Mouse (Mus musculus) bone marrow, adult 2 months (tissue): ENCODE measurements around the gene Arhgef6. TPM values are rescaled to one million over a fixed set of nuclear protein-coding genes. Genes with fewer than 3 reads are reported as not detected.

ENCODE experiments used
- H3K27ac ChIP-seq: fragments of 200-500 bp; 2 replicates; pipeline ENCODE4 v1.5.1; 2012; ENCODE audit warnings: low read depth, mild to moderate bottlenecking, control low read depth, inconsistent platforms, low read length; ENCODE audit not compliant: control insufficient read depth, poor library complexity, insufficient read depth
- H3K4me1 ChIP-seq: fragments of 200-500 bp; 2 replicates; pipeline ENCODE4 v1.6.1; 2011; ENCODE audit warnings: low read length; ENCODE audit not compliant: control insufficient read depth, insufficient read depth
- H3K4me3 ChIP-seq: fragments of 200-500 bp; replicated peaks from 2 replicates; pipeline ENCODE3; 2011; ENCODE audit warnings: mild to moderate bottlenecking, low read depth, low read length, control low read depth; ENCODE audit not compliant: control insufficient read depth
- CTCF ChIP-seq: fragments of 200-500 bp; IDR thresholded peaks from 2 replicates; pipeline ENCODE4 v1.5.1; 2011; ENCODE audit warnings: low read length, control low read depth; ENCODE audit not compliant: control insufficient read depth, insufficient read depth
- POLR2A ChIP-seq: fragments of 200-500 bp; IDR thresholded peaks from 2 replicates; pipeline ENCODE4 v1.6.1; 2011; ENCODE audit warnings: low read depth, mild to moderate bottlenecking, control low read depth, low read length, borderline replicate concordance; ENCODE audit not compliant: control insufficient read depth
- WGBS: fragments of 180-500 bp; shearing (Covaris S2); methylation state at CpG from one replicate; pipeline ENCODE4 v1.1.7; 2018; 5-methylcytosine and 5-hydroxymethylcytosine counted together
- polyA plus RNA-seq: library from polyadenylated mRNA; stranded (reverse); fragments of >200 nt; gene quantifications from 2 replicates; pipeline ENCODE4 v1.2.4, GENCODE M21; 2011; ENCODE audit warnings: low replicate concordance; ENCODE audit not compliant: missing spikeins, insufficient read depth, insufficient read length

Gene Arhgef6
- polyA plus RNA-seq, 1 experiment = 30.7 TPM

- TF ChIP-seq POLR2A (no peak), CTCF (no peak)
- Histone ChIP-seq H3K27ac (no peak overlapping the region), H3K4me1 (no peaks in the 10 kb centered on the region), H3K4me3 (no peak overlapping the region)
- 70% methylated on average over 1 of the region's 1 CpGs for WGBS
Observed at GRCm38 (mm10) chrX:57359316-57359715, 20.8 kb upstream of the Arhgef6 start.

GRCm38 (mm10) chrX:57339220-57339619 lies 691 bp upstream of the Arhgef6 start:
- no peaks in the 10 kb centered on the region for H3K4me1 ChIP-seq
- TF ChIP-seq POLR2A = no peak
- TF ChIP-seq CTCF = no peak
- WGBS = 47% methylated on average over 4 of the region's 4 CpGs
- H3K27ac ChIP-seq = peak overlapping the region; percentile 80
- H3K4me3 ChIP-seq = no peak overlapping the region

- H3K4me3 ChIP-seq = peak overlapping the region; percentile 34
- TF ChIP-seq POLR2A (no peak), CTCF (no peak)
- H3K27ac ChIP-seq = no peak overlapping the region
- H3K4me1 ChIP-seq = no peaks in the 10 kb centered on the region
Observed at GRCm38 (mm10) chrX:57337582-57337981, 947 bp downstream of the Arhgef6 start.

- 29% methylated on average over 9 of the region's 9 CpGs for WGBS
- peak overlapping the region; percentile 87 for H3K27ac ChIP-seq
- H3K4me1 ChIP-seq = no peaks in the 10 kb centered on the region
- H3K4me3 ChIP-seq = peak overlapping the region; percentile 87
- TF ChIP-seq POLR2A (no peak), CTCF (no peak)
Observed at GRCm38 (mm10) chrX:57336958-57337357, 1.6 kb downstream of the Arhgef6 start.

- no peak overlapping the region for H3K27ac ChIP-seq
- no peaks in the 10 kb centered on the region for H3K4me1 ChIP-seq
- H3K4me3 ChIP-seq = no peak overlapping the region
- WGBS = 57% methylated on average over 6 of the region's 6 CpGs
- no peak for TF ChIP-seq POLR2A
- no peak for TF ChIP-seq CTCF
Observed at GRCm38 (mm10) chrX:57335313-57335712, 3.2 kb downstream of the Arhgef6 start.

- no peak overlapping the region for H3K27ac ChIP-seq
- TF ChIP-seq POLR2A (no peak), CTCF (no peak)
- 68% methylated on average over 3 of the region's 3 CpGs for WGBS
- no peak overlapping the region for H3K4me3 ChIP-seq
- H3K4me1 ChIP-seq = no peaks in the 10 kb centered on the region; the same call in 1 of the 2 replicates
Observed at GRCm38 (mm10) chrX:57327668-57328338, 10.7 kb downstream of the Arhgef6 start.

GRCm38 (mm10) chrX:57326487-57327221 lies 11.9 kb downstream of the Arhgef6 start:
- peak overlapping the region; percentile 61 for H3K4me3 ChIP-seq
- peak overlapping the region; percentile 48; the same call in 1 of the 2 replicates for H3K27ac ChIP-seq
- H3K4me1 ChIP-seq = no peaks in the 10 kb centered on the region; the same call in 1 of the 2 replicates
- 18% methylated on average over 16 of the region's 16 CpGs for WGBS
- TF ChIP-seq CTCF = no peak
- peak; percentile 14; the same call in 1 of the 2 replicates for TF ChIP-seq POLR2A

GRCm38 (mm10) chrX:57325861-57326461 lies 12.6 kb downstream of the Arhgef6 start:
- peak overlapping the region; percentile 61 for H3K4me3 ChIP-seq
- 19% methylated on average over 29 of the region's 29 CpGs for WGBS
- TF ChIP-seq POLR2A (no peak), CTCF (no peak)
- H3K27ac ChIP-seq = no peak overlapping the region
- no peaks in the 10 kb centered on the region; the same call in 1 of the 2 replicates for H3K4me1 ChIP-seq
